In the genomic region with DNA sequence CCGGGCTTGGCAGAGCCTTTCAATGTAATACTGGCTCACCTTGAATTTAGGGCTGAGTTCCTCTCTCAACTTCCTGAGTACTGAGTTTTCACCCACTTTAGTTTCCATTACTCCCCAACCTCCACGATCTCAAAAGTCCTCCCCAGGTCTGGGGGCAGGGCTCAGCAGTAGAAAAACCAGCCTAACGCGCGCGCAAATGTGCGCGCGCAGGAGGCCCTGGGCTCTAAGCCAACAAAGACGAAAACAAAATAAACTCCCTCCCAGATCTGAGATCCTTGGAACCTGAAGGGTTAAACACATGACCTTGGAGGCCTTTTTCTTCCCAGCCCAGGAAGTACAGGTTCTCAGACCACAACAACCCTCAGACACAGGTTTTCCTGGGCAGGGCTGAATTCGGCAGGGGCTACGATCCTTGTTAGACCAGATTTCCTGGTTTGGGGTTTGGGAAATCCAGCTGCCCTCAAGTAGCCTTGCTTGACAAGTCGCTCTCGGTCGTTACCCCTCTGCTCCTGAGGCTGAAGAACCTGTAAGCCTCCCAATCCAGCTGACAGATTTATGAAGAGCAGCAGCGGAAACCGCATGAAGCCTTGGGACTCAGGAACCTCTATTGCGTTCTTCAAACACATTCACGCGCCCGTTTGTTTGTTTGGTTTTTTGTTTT, we compare ENCODE assay signal across 8 mouse cellular contexts. TPM values are rescaled to one million over a fixed set of nuclear protein-coding genes. Genes with fewer than 3 reads are reported as not detected.
DNase-seq lines count a peak whose midpoint lies in the region; ATAC-seq and TF ChIP-seq lines count a peak whose summit lies in the region.

No protein-coding gene starts in this region.

- no peaks in the 10 kb centered on the region for H3K36me3 ChIP-seq in liver, adult 2 months (ENCODE audit: control insufficient read depth, insufficient read depth, low read length)
- H3K36me3 ChIP-seq in embryonic facial prominence, embryonic 13.5 days = no peaks in the 10 kb centered on the region
- no peaks in the 10 kb centered on the region for H3K36me3 ChIP-seq in intestine, embryonic 14.5 days (ENCODE audit: control insufficient read depth, insufficient read depth, low read length)
- no peaks in the 10 kb centered on the region for H3K36me3 ChIP-seq in liver, postnatal 0 days (replicated peaks; ENCODE audit: insufficient read depth, low read length)
- H3K36me3 ChIP-seq in small intestine, adult 2 months (ENCODE audit: control insufficient read depth, insufficient read depth, low read length) = no peaks in the 10 kb centered on the region

- no peak for ATAC-seq in embryonic facial prominence, embryonic 13.5 days (ENCODE audit: insufficient number of reproducible peaks, insufficient read depth, low FRiP score, low TSS enrichment, low read depth)
- no peak for ATAC-seq in intestine, embryonic 14.5 days (replicated peaks; ENCODE audit: low FRiP score, low TSS enrichment, low read depth)
- no peak; the same call in 1 of the 2 replicates for ATAC-seq in liver, postnatal 0 days
- ATAC-seq in frontal cortex, adult (ENCODE audit: low TSS enrichment) = no peak

- H3K9ac ChIP-seq in liver, adult 2 months (ENCODE audit: low read depth, low read length) = peak overlapping the region; percentile 63
- peak overlapping the region; percentile 49; the same call in 1 of the 2 replicates for H3K9ac ChIP-seq in embryonic facial prominence, embryonic 13.5 days
- no peak overlapping the region for H3K9ac ChIP-seq in intestine, embryonic 14.5 days (ENCODE audit: low read length)
- peak overlapping the region; percentile 64 for H3K9ac ChIP-seq in liver, postnatal 0 days (replicated peaks)

- WGBS in liver, adult 2 months = 21% methylated on average over 21 of the region's 21 CpGs
- 40% methylated on average over 21 of the region's 21 CpGs for WGBS in embryonic facial prominence, embryonic 13.5 days
- 30% methylated on average over 21 of the region's 21 CpGs for WGBS in intestine, embryonic 14.5 days
- WGBS in liver, postnatal 0 days (ENCODE audit: insufficient replicate concordance) = 7% methylated on average over 21 of the region's 21 CpGs
- 5% methylated on average over 21 of the region's 21 CpGs for WGBS in small intestine, adult 2 months

- no peak for TF ChIP-seq CTCF in liver, adult 2 months (IDR thresholded peaks at IDR 0.05; ENCODE audit: low read depth, low read length)
- no peak for TF ChIP-seq CTCF in liver, postnatal 0 days (IDR thresholded peaks at IDR 0.05; ENCODE audit: low read depth)
- TF ChIP-seq CTCF in small intestine, adult 2 months (IDR thresholded peaks at IDR 0.05; ENCODE audit: extremely low read depth, insufficient read length, insufficient replicate concordance, low read depth, low read length) = 0 out of 2 replicates have a peak, but pooled peaks have one; percentile 9

- H3K27ac ChIP-seq in liver, adult 2 months (replicated peaks; ENCODE audit: insufficient read depth, low read depth, low read length) = peak overlapping the region; percentile 5
- H3K27ac ChIP-seq in embryonic facial prominence, embryonic 13.5 days = peak overlapping the region; percentile 75; the same call in 1 of the 2 replicates
- peak overlapping the region; percentile 49; the same call in 1 of the 2 replicates for H3K27ac ChIP-seq in intestine, embryonic 14.5 days (ENCODE audit: low read depth)
- peak overlapping the region; percentile 64 for H3K27ac ChIP-seq in liver, postnatal 0 days (ENCODE audit: low read depth)
- peak overlapping the region; percentile 77 for H3K27ac ChIP-seq in small intestine, adult 2 months (ENCODE audit: insufficient read depth, low read depth, low read length)

- no peak; the same call in 1 of the 2 replicates for TF ChIP-seq EP300 in liver, postnatal 0 days (IDR thresholded peaks at IDR 0.05; ENCODE audit: low read depth)

- H3K9me3 ChIP-seq in embryonic facial prominence, embryonic 13.5 days = no peaks in the 10 kb centered on the region
- H3K9me3 ChIP-seq in intestine, embryonic 14.5 days (ENCODE audit: control insufficient read depth, low read length) = no peaks in the 10 kb centered on the region
- H3K9me3 ChIP-seq in liver, postnatal 0 days (ENCODE audit: low read length) = no peaks in the 10 kb centered on the region

- H3K4me2 ChIP-seq in embryonic facial prominence, embryonic 13.5 days = peak overlapping the region; percentile 48
- H3K4me2 ChIP-seq in intestine, embryonic 14.5 days (ENCODE audit: low read length) = peak overlapping the region; percentile 38
- peak overlapping the region; percentile 79 for H3K4me2 ChIP-seq in liver, postnatal 0 days (ENCODE audit: low read depth, low read length)

- no peaks in the 10 kb centered on the region for H3K27me3 ChIP-seq in liver, adult 2 months (ENCODE audit: control insufficient read depth, insufficient read depth, low read length)
- H3K27me3 ChIP-seq in embryonic facial prominence, embryonic 13.5 days = no peaks in the 10 kb centered on the region
- H3K27me3 ChIP-seq in intestine, embryonic 14.5 days (replicated peaks; ENCODE audit: control insufficient read depth, insufficient read depth, low read length) = no peaks in the 10 kb centered on the region
- no peaks in the 10 kb centered on the region for H3K27me3 ChIP-seq in liver, postnatal 0 days (ENCODE audit: insufficient read depth, low read length)
- no peaks in the 10 kb centered on the region for H3K27me3 ChIP-seq in small intestine, adult 2 months (ENCODE audit: control insufficient read depth, insufficient read depth, low read length)

- peak overlapping the region; percentile 46 for H3K4me3 ChIP-seq in liver, adult 2 months (ENCODE audit: insufficient read depth, low read depth, low read length)
- H3K4me3 ChIP-seq in embryonic facial prominence, embryonic 13.5 days = peak overlapping the region; percentile 24
- H3K4me3 ChIP-seq in intestine, embryonic 14.5 days (ENCODE audit: low read depth, low read length) = peak overlapping the region; percentile 10
- H3K4me3 ChIP-seq in liver, postnatal 0 days (ENCODE audit: low read depth, low read length) = peak overlapping the region; percentile 44
- peak overlapping the region; percentile 55 for H3K4me3 ChIP-seq in small intestine, adult 2 months (ENCODE audit: low read depth, low read length)

- TF ChIP-seq POLR2A in liver, adult 2 months (IDR thresholded peaks at IDR 0.05; ENCODE audit: extremely low read depth, insufficient read depth, low read length) = no peak
- peak; percentile 49 for TF ChIP-seq POLR2A in small intestine, adult 2 months (IDR thresholded peaks at IDR 0.05; ENCODE audit: low read depth, low read length)

- peak; percentile 20 for DNase-seq in liver, adult 2 months (ENCODE audit: extremely low read depth, low read depth, low spot score)
- DNase-seq in liver = no peak
- peak; percentile 74 for DNase-seq in intestine, embryonic 14.5 days (ENCODE audit: low spot score)
- DNase-seq in liver, postnatal 0 days = peak; percentile 62
- no peak for DNase-seq in frontal cortex, postnatal 36 days (ENCODE audit: low spot score in 2 of 2)

- peaks cover 3% of the 10 kb centered on the region; the same call in 1 of the 2 replicates for H3K4me1 ChIP-seq in liver, adult 2 months (ENCODE audit: control insufficient read depth, insufficient read depth, low read length)
- H3K4me1 ChIP-seq in embryonic facial prominence, embryonic 13.5 days = peaks cover 25% of the 10 kb centered on the region
- H3K4me1 ChIP-seq in intestine, embryonic 14.5 days (replicated peaks; ENCODE audit: control insufficient read depth, insufficient read depth, low read length) = peaks cover 6% of the 10 kb centered on the region
- peaks cover 24% of the 10 kb centered on the region for H3K4me1 ChIP-seq in liver, postnatal 0 days (ENCODE audit: insufficient read depth)
- peaks cover 10% of the 10 kb centered on the region; the same call in 1 of the 2 replicates for H3K4me1 ChIP-seq in small intestine, adult 2 months (ENCODE audit: control insufficient read depth, insufficient read depth, insufficient read length, low read length)

- H3K79me2 ChIP-seq in liver, adult 2 months (ENCODE audit: control insufficient read depth, insufficient read depth, low read length) = no peaks in the 10 kb centered on the region

RNA-seq across cellular contexts. Expression of a gene that starts 45.6 kb away (rescaled TPM):
- 45.5 and 59.3 TPM in 2 replicates for total RNA-seq in liver, adult 2 months (2014; rRNA removed)
- polyA plus RNA-seq in liver, adult 2 months (2012; rRNA removed) = 52.3 and 55.4 TPM in 2 replicates
- 507 and 527 TPM in 2 replicates for polyA plus RNA-seq in embryonic facial prominence, embryonic 13.5 days (2015; fragmentation: Nextera tagmentation; extraction: Ambion mirVana)
- polyA plus RNA-seq in intestine, embryonic 14.5 days (2014; fragmentation: Nextera tagmentation; extraction: Ambion mirVana) = 514 and 518 TPM in 2 replicates
- 234 and 241 TPM in 2 replicates for polyA plus RNA-seq in liver, postnatal 0 days (2015; fragmentation: Nextera tagmentation; extraction: Ambion mirVana)
- 9.4 and 17.7 TPM in 2 replicates for polyA plus RNA-seq in small intestine, adult 2 months (2012; rRNA removed)

Comparison
In these comparisons a context has a peak if more than half of its experiments do, and no peak if none do; other contexts are left out.
1. DNase-seq: peak in liver, adult 2 months (single experiment), intestine, embryonic 14.5 days (single experiment) and liver, postnatal 0 days (single experiment); none in liver (single experiment) and frontal cortex, postnatal 36 days (0 of 2).
2. H3K27ac ChIP-seq: peak in every context shown above with its lines; median percentile 77 in small intestine, adult 2 months; 75 in embryonic facial prominence, embryonic 13.5 days; 64 in liver, postnatal 0 days; 49 in intestine, embryonic 14.5 days; 5 in liver, adult 2 months.
3. Peak in every context shown above with its lines, with median percentiles within 50 percentile points of each other: H3K4me3 ChIP-seq and H3K4me2 ChIP-seq.